Mouse (Mus musculus) G1E (cell line): ENCODE data around the gene Rasgef1b. TPM values are rescaled to one million over a fixed set of nuclear protein-coding genes. Genes with fewer than 3 reads are reported as not detected.

ENCODE experiments used
- ATAC-seq: 2 replicates; pipeline ENCODE4 v1.8.0; 2016; ENCODE audit warnings: mild to moderate bottlenecking; ENCODE audit not compliant: insufficient number of reproducible peaks, poor library complexity, low FRiP score, severe bottlenecking; ENCODE audit errors: extremely low read depth
- DNase-seq: peaks from one replicate; pipeline ENCODE4 v3.0.0; 2012; ENCODE audit warnings: low spot score
- H3K27me3 ChIP-seq: 2 replicates; pipeline ENCODE4 v1.6.1; 2012; ENCODE audit warnings: mild to moderate bottlenecking, low read length, inconsistent platforms; ENCODE audit not compliant: insufficient read depth
- H3K36me3 ChIP-seq: replicated peaks from 2 replicates; pipeline ENCODE3; 2012; ENCODE audit warnings: mild to moderate bottlenecking, inconsistent platforms
- H3K4me1 ChIP-seq: 2 replicates; pipeline ENCODE4 v1.6.1; 2012; ENCODE audit warnings: low read depth, low read length, inconsistent platforms, mixed read lengths; ENCODE audit not compliant: insufficient read depth
- H3K4me3 ChIP-seq: 2 replicates; pipeline ENCODE4 v1.5.1; 2012; ENCODE audit warnings: low read depth, mild to moderate bottlenecking, inconsistent platforms, low read length, moderate library complexity, mixed read lengths
- H3K9me3 ChIP-seq: replicated peaks from 2 replicates; pipeline ENCODE4 v1.6.1; 2012; ENCODE audit warnings: inconsistent platforms
- CTCF ChIP-seq: IDR thresholded peaks from 2 replicates; pipeline ENCODE4 v1.5.1; 2012; ENCODE audit warnings: low read depth, low read length, inconsistent platforms, mixed read lengths
- GATA1 ChIP-seq: IDR thresholded peaks from 2 replicates; pipeline ENCODE4 v1.6.1; 2012; ENCODE audit warnings: borderline replicate concordance, low read length, inconsistent platforms, mixed read lengths
- GATA2 ChIP-seq: IDR thresholded peaks from 2 replicates; pipeline ENCODE4 v1.6.1; 2012; ENCODE audit warnings: low read depth, low read length, inconsistent platforms, borderline replicate concordance
- POLR2AphosphoS5 ChIP-seq: IDR thresholded peaks from 2 replicates; pipeline ENCODE4 v1.6.1; 2012; ENCODE audit warnings: low read depth, low read length, inconsistent platforms; ENCODE audit not compliant: insufficient replicate concordance
- TAL1 ChIP-seq: conservative IDR thresholded peaks from 2 replicates; pipeline ENCODE4 v1.6.1; 2012; ENCODE audit warnings: low read depth, low read length, inconsistent platforms, mixed read lengths
- polyA plus RNA-seq: library from polyadenylated mRNA; stranded (reverse); fragments of >175 nt; gene quantifications from 2 replicates; pipeline ENCODE4 v1.2.3, GENCODE M21; 2012
- total RNA-seq, 2 experiments: library from RNA; stranded (forward) in 1 of 2; stranded (reverse) in 1 of 2; fragments of 200-1000 nt in 1 of 2; fragments of >200 nt in 1 of 2; fragmentation: Nextera tagmentation in 1 of 2; gene quantifications; 2 replicates each; pipeline ENCODE4 v1.2.3; 2014 to 2017

Rasgef1b gene
- total and polyA plus RNA-seq, 3 experiments, result 0.38 TPM; not detected in 2

DNA sequence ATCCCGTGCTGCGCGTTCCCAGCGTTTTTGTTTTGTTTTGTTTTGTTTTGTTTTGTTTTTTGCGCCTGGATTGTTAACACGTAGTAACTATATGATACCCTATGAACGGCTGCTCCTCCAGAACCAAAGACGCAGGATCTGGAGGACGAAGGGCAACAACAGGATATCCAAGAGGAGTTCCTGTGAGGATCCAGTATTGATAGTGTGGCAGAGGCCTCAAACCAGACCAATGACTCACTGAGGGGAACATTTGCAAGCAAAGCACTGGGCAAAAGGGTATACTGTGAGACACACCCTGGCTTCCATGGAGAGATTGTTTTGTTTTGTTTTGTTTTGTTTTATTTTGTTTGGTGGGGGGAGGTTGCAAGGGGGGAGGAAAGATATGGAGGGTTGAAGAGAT is 348.0 kb downstream of the Rasgef1b start:
- ATAC-seq (no peak), DNase-seq (no peak)
- Histone ChIP-seq H3K36me3 (no peaks in the 10 kb centered on the region), H3K4me3 (no peak overlapping the region), H3K27me3 (no peaks in the 10 kb centered on the region), H3K9me3 (peaks cover 60% of the 10 kb centered on the region), H3K4me1 (no peaks in the 10 kb centered on the region)
- TF ChIP-seq GATA1 (no peak), CTCF (no peak), TAL1 (no peak), GATA2 (no peak), POLR2AphosphoS5 (no peak)

DNA sequence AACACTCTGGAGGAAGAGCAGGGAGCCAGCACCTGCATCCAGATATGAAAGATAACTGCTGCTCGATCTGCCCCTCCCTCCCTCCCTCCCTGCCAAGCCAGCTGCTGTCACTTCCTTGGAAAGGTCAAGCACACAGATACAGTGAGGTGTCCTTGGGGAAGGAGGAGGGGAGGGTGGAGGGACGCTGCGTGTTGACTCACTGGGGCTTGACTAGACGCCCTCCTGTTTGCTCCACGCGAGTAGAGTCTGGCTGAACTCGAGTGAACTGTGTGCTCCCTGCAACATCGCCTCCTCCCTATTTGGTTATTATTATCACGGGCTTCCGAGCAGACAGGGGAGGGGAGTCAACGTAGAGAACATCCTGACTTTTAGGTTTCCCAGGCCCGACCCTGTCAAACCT is 348.7 kb downstream of the Rasgef1b start:
- no peak for TF ChIP-seq POLR2AphosphoS5
- TF ChIP-seq TAL1, result no peak
- TF ChIP-seq GATA1, result no peak
- no peak for TF ChIP-seq GATA2
- no peak for TF ChIP-seq CTCF
- no peaks in the 10 kb centered on the region for H3K4me1 ChIP-seq
- no peaks in the 10 kb centered on the region for H3K36me3 ChIP-seq
- peaks cover 63% of the 10 kb centered on the region for H3K9me3 ChIP-seq
- no peak overlapping the region for H3K4me3 ChIP-seq
- no peaks in the 10 kb centered on the region for H3K27me3 ChIP-seq
- no peak for ATAC-seq
- DNase-seq, result no peak

DNA sequence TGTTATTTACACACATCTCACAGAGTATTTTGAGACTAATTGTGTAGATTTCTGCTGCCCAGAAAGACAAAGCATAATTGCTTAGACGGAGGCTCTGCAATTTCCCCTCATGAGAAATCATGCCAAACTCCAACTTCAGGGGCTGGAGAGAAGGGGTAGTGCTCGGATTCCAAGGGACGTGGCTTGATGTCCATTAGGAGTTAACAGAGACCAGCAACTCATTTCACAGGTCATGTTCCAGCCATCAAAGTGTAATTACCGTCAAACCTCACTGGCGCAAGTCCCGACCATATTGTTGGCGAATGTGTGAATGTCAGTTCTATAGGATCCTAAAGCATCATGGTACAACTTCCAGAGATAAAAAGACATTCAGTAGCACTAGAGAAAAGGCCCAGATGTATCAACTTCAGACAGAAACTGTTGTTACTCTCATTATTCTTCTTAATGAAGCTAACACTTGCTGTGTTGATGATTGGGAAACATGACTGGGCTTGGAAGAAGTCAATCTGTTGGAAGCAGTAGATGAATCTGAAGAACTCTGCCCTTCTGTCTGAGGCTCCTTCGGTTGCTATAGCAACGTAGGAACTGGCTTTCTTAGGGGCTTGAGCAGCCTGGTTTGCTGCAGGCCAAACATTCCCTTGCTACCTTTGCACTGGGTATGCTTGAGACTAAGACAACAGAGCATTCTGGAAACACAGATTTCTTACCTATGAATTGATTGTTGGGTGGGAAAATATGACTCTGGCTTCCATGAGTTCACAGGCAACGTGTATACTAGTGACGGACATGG is 350.2 kb downstream of the Rasgef1b start:
- H3K4me3 ChIP-seq, result no peak overlapping the region
- peaks cover 63% of the 10 kb centered on the region for H3K9me3 ChIP-seq
- no peaks in the 10 kb centered on the region for H3K27me3 ChIP-seq
- H3K36me3 ChIP-seq, result no peaks in the 10 kb centered on the region
- no peaks in the 10 kb centered on the region for H3K4me1 ChIP-seq
- DNase-seq (no peak), ATAC-seq (no peak)
- TF ChIP-seq CTCF (no peak), GATA1 (no peak)

- Histone ChIP-seq H3K9me3 (peaks cover 64% of the 10 kb centered on the region), H3K27me3 (no peaks in the 10 kb centered on the region), H3K4me1 (no peaks in the 10 kb centered on the region), H3K4me3 (no peak overlapping the region), H3K36me3 (no peaks in the 10 kb centered on the region)
- no peak for DNase-seq
- ATAC-seq, result no peak
- TF ChIP-seq GATA2 (no peak), TAL1 (no peak), CTCF (no peak), GATA1 (no peak), POLR2AphosphoS5 (no peak)
These were observed 353.1 kb downstream of the Rasgef1b start for GRCm38 (mm10) chr5:99375725-99376124.

DNA sequence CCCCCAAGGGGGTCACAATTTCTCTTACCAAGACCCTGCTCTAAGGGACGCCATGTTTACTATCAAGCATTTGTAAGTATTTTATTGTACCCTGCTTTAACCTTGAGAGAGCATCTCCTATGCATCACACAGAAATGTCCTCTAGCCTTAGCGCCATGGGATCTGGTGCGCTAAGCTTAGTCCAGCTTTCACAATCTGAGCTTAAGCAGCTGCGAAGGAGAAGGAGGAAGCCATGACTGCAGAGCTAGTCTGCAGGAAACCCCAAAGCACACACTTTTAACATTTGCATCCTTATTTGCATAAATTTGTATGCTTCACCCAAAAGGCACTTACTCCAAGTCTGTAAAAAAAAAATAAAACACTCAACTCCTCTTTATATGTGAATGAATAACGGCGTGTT is 354.4 kb downstream of the Rasgef1b start:
- TF ChIP-seq POLR2AphosphoS5, result no peak
- no peak overlapping the region for H3K4me3 ChIP-seq

DNA sequence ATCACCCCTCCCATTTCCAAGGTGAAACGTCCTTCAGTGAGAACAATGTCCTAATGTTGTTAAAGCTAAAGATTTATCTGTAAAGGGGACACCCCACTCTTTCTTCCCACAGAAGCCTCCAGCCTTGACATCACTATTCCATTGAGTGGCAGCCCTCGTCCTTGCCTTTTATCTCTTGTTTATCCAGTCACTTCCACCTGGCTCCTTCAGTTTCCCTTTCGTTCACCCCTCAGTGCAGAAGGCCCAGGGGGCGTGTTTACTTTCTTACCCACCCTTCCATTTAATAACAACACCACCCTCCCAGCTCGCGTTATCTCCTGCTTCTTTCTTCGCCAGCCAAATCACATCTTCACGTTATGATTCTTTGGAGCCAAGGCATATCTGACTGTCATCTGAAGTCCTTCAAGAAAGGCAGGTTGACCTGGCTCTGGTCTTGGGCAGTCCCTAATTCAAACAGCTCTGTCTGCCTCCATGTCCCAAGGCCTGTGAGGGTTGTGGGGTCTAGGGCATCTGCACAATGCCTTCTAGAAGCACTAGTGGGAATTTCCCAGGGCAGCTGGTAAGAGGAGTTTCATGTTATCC is 355.2 kb downstream of the Rasgef1b start:
- DNase-seq (no peak), ATAC-seq (no peak)
- TF ChIP-seq GATA1 (no peak), CTCF (no peak), TAL1 (no peak), POLR2AphosphoS5 (no peak), GATA2 (no peak)
- H3K4me1 ChIP-seq, result no peaks in the 10 kb centered on the region
- H3K27me3 ChIP-seq, result no peaks in the 10 kb centered on the region
- no peaks in the 10 kb centered on the region for H3K36me3 ChIP-seq
- no peak overlapping the region for H3K4me3 ChIP-seq
- H3K9me3 ChIP-seq, result peaks cover 51% of the 10 kb centered on the region

More for the DNA sequence above, 354.4 kb downstream of the Rasgef1b start:
- no peaks in the 10 kb centered on the region for H3K36me3 ChIP-seq
- H3K4me1 ChIP-seq, result no peaks in the 10 kb centered on the region
- no peaks in the 10 kb centered on the region for H3K27me3 ChIP-seq
- DNase-seq, result no peak
- ATAC-seq, result no peak
- H3K9me3 ChIP-seq, result peaks cover 57% of the 10 kb centered on the region

GRCm38 (mm10) chr5:99370636-99371035 is 358.2 kb downstream of the Rasgef1b start:
- no peak for ATAC-seq

More at GRCm38 (mm10) chr5:99370636-99371035, 358.2 kb downstream of the Rasgef1b start:
- DNase-seq, result no peak
- Histone ChIP-seq H3K27me3 (no peaks in the 10 kb centered on the region), H3K36me3 (no peaks in the 10 kb centered on the region), H3K4me3 (no peak overlapping the region), H3K4me1 (no peaks in the 10 kb centered on the region), H3K9me3 (peaks cover 40% of the 10 kb centered on the region)
- TF ChIP-seq TAL1 (no peak), GATA2 (no peak), GATA1 (no peak), POLR2AphosphoS5 (no peak)
